Mouse (Mus musculus) bone marrow macrophage, adult 2 months (primary cell): ENCODE measurements around the gene Dtl.

Experiments
- CTCF ChIP-seq: IDR thresholded peaks from 2 replicates; pipeline ENCODE4 v1.5.1; 2012; ENCODE audit warnings: low read depth, mild to moderate bottlenecking, low read length, moderate library complexity
- POLR2A ChIP-seq: IDR thresholded peaks from 2 replicates; pipeline ENCODE4 v1.6.1; 2012; ENCODE audit warnings: mild to moderate bottlenecking, low read depth, low read length, borderline replicate concordance

DNA sequence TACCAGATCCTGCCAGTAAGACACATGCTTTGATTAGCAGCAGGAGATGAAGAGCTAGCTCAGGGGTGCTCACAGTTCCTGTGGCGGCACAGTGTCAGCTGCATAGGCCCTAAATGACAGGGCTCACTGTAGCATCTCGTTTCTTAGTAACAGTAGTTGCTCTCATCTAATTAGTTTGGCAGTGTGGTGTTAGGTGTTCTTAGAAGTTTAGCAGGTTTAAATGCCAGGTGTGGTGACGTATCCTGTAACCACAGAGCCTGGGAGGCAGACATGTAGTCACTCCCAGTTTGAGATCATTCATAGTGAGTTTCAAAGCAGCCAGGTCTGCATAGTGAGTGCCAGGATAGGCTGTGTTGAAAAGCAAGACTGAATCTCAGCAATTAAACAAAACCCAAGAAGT is 4.2 kb upstream of the Dtl start:
- no peak for TF ChIP-seq CTCF
- no peak for TF ChIP-seq POLR2A
